Mouse (Mus musculus) liver, embryonic 16.5 days (tissue): ENCODE data around the gene Lrfn3. TPM values are rescaled to one million over a fixed set of nuclear protein-coding genes. Genes with fewer than 3 reads are reported as not detected.

Experiments
- ATAC-seq: fragments of 200-750 bp; cut with Nextera tagmentation; 2 replicates; pipeline ENCODE4 v1.8.0; 2017; ENCODE audit warnings: low read depth, mild to moderate bottlenecking, moderate number of reproducible peaks, moderate library complexity
- H3K27ac ChIP-seq: fragments of 300-500 bp; sonication (generic); 2 replicates; pipeline ENCODE4 v1.5.1; 2014; ENCODE audit warnings: mild to moderate bottlenecking, low read length
- H3K27me3 ChIP-seq: fragments of 300-500 bp; sonication (generic); 2 replicates; pipeline ENCODE4 v1.6.1; 2014; ENCODE audit warnings: low read depth, low read length, mixed read lengths; ENCODE audit not compliant: control insufficient read depth, insufficient read depth
- H3K36me3 ChIP-seq: fragments of 300-500 bp; sonication (generic); 2 replicates; pipeline ENCODE4 v1.6.1; 2014; ENCODE audit warnings: mild to moderate bottlenecking; ENCODE audit not compliant: control insufficient read depth, insufficient read depth
- H3K4me1 ChIP-seq: fragments of 300-500 bp; sonication (generic); 2 replicates; pipeline ENCODE4 v1.6.1; 2014; ENCODE audit warnings: low read depth, low read length, mixed read lengths; ENCODE audit not compliant: control insufficient read depth
- H3K4me2 ChIP-seq: fragments of 300-500 bp; sonication (generic); 2 replicates; pipeline ENCODE4 v1.6.1; 2014; ENCODE audit warnings: low read depth, low read length, mixed read lengths
- H3K4me3 ChIP-seq: fragments of 300-500 bp; sonication (generic); 2 replicates; pipeline ENCODE4 v1.5.1; 2014; ENCODE audit warnings: low read depth, mild to moderate bottlenecking, low read length
- H3K9ac ChIP-seq: fragments of 300-500 bp; sonication (generic); 2 replicates; pipeline ENCODE4 v1.6.1; 2014; ENCODE audit warnings: low read depth, low read length
- H3K9me3 ChIP-seq: fragments of 300-500 bp; sonication (generic); replicated peaks from 2 replicates; pipeline ENCODE4 v1.6.1; 2016; ENCODE audit warnings: low read length; ENCODE audit not compliant: control insufficient read depth
- WGBS: fragments of 180-500 bp; shearing (Covaris S2); extraction: QIAGEN DNeasy Blood & Tissue Kit; methylation state at CpG from one replicate; pipeline ENCODE4 v1.1.7; 2014; ENCODE audit not compliant: insufficient replicate concordance; 5-methylcytosine and 5-hydroxymethylcytosine counted together
- polyA plus RNA-seq: library from polyadenylated mRNA; unstranded; fragments of >200 nt; fragmentation: Nextera tagmentation; extraction: Ambion mirVana; gene quantifications from 2 replicates; pipeline ENCODE4 v1.2.1, GENCODE M21; 2015

Lrfn3 gene
- polyA plus RNA-seq, 1 experiment from 2014 or later, result 2.1 TPM

- H3K4me3 ChIP-seq, result no peak overlapping the region
- H3K4me1 ChIP-seq, result peaks cover 3% of the 10 kb centered on the region
- ATAC-seq, result no peak
- H3K27ac ChIP-seq, result no peak overlapping the region
- H3K9ac ChIP-seq, result no peak overlapping the region
- no peak overlapping the region for H3K4me2 ChIP-seq
- H3K27me3 ChIP-seq, result peaks cover 13% of the 10 kb centered on the region
- 32% methylated on average over 5 of the region's 5 CpGs for WGBS
- H3K9me3 ChIP-seq, result no peaks in the 10 kb centered on the region
- H3K36me3 ChIP-seq, result no peaks in the 10 kb centered on the region
Measured at GRCm38 (mm10) chr7:30334563-30334962, 28.0 kb downstream of the Lrfn3 start.

- Histone ChIP-seq H3K4me1 (peaks cover 3% of the 10 kb centered on the region), H3K4me2 (no peak overlapping the region), H3K9ac (no peak overlapping the region), H3K27ac (no peak overlapping the region), H3K36me3 (no peaks in the 10 kb centered on the region), H3K9me3 (no peaks in the 10 kb centered on the region), H3K27me3 (peaks cover 13% of the 10 kb centered on the region), H3K4me3 (no peak overlapping the region)
- ATAC-seq, result peak; percentile 55; the same call in 1 of the 2 replicates
- WGBS, result 21% methylated on average over 4 of the region's 4 CpGs
Measured at GRCm38 (mm10) chr7:30333436-30333835, 29.1 kb downstream of the Lrfn3 start.

DNA sequence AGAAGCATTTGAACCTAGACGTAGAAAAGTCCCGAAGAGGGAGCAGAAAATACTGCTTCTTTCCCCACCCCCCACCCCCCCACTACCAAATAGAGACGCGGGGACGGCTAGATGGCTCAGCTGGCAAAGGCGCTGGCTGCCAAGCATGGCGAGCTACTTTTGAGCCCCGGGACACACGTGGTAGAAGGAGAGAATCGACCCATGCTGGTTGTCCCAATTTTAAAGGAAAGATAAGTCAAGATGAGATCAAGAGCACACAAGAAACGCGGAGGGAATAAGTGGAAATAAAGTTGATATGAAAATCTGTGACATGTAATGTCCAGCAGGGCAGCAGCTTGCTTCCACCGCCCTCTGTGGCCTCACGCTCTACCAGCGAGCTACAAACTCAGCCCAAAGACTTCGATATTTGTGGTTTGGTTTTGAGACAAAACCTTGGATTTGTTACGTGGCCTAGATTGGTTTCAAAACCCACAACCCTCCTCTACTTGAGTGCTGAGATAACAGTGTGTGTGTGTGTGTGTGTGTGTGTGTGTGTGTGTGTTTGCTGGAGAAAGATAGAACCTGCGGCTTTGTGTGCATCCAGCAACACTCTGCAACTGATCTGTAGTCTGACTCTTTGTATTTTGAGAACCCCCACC lies 29.8 kb downstream of the Lrfn3 start:
- WGBS, result 38% methylated on average over 18 of the region's 18 CpGs
- Histone ChIP-seq H3K27me3 (peaks cover 13% of the 10 kb centered on the region), H3K4me1 (peaks cover 3% of the 10 kb centered on the region)

DNA sequence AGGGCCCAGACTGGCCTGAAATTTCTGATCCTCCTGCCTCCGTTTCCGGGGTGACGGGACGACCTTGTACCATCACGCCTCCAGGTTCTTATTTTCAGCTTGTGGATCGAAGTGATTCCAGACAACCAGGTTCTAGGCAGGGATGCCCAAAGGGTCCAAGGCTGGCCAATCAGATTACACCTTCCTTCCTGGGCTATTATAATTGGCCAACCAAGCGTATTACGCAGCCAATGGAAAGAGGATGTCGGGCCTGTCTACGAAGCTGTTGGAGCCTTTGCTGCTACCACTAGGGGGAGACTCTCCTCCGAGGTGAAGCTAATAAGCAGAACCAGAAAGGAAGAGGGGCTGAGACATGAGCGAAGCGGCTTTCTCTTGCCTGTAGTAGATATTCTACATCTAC lies 30.7 kb downstream of the Lrfn3 start:
- Histone ChIP-seq H3K36me3 (no peaks in the 10 kb centered on the region), H3K4me2 (no peak overlapping the region), H3K27ac (no peak overlapping the region), H3K4me1 (peaks cover 3% of the 10 kb centered on the region), H3K4me3 (no peak overlapping the region), H3K9ac (no peak overlapping the region), H3K27me3 (peaks cover 13% of the 10 kb centered on the region), H3K9me3 (no peaks in the 10 kb centered on the region)
- peak; percentile 64 for ATAC-seq
- WGBS, result 10% methylated on average over 13 of the region's 13 CpGs

More for the DNA sequence above, 29.8 kb downstream of the Lrfn3 start:
- H3K36me3 ChIP-seq, result no peaks in the 10 kb centered on the region
- no peak overlapping the region for H3K4me3 ChIP-seq
- no peak for ATAC-seq
- H3K9ac ChIP-seq, result no peak overlapping the region
- H3K4me2 ChIP-seq, result no peak overlapping the region
- H3K27ac ChIP-seq, result no peak overlapping the region
- no peaks in the 10 kb centered on the region for H3K9me3 ChIP-seq

DNA sequence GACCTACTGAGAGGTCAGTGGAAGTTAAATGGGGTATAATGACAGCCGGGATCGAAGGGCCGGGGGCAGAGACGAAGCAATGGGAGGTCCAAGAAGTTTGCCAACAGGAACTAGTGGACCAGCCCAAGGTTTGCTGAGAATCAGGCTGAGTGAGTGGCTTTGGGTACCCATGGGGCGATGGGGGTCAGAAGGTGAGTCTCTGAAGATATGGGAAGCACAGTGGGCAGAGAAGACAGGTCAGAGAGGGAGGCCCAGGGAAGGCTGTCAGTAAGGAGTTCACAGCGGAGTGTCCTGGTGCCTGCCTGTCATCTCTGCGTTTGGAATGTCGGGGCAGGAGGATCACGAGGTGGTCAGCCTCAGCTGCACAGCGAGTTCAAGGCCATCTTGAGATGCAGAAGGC lies 34.2 kb downstream of the Lrfn3 start:
- no peak overlapping the region for H3K27ac ChIP-seq
- ATAC-seq, result no peak
- no peaks in the 10 kb centered on the region for H3K9me3 ChIP-seq
- peaks cover 2% of the 10 kb centered on the region; the same call in 1 of the 2 replicates for H3K27me3 ChIP-seq
- H3K4me1 ChIP-seq, result peaks cover 1% of the 10 kb centered on the region
- H3K36me3 ChIP-seq, result no peaks in the 10 kb centered on the region
- 56% methylated on average over 10 of the region's 10 CpGs for WGBS
- no peak overlapping the region for H3K9ac ChIP-seq
- H3K4me2 ChIP-seq, result no peak overlapping the region
- no peak overlapping the region for H3K4me3 ChIP-seq

DNA sequence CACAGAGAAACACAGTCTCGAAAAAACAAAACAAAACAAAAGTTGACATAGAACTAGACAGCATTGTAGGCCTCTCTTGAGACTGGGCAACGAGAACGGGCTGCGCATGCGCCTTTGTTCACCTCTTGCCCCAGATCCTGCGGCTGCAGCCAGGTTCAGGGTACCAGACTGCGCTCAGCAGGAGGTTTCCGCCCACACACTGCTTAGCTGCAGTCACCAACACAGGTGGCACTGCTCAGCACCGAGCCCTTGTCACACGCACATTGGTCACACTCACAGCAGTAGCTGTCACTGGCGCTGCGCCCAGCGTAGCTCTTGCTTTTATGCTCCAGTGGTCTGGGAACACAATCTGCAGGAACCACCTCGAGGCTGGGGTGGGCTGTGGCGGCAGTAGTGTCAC lies 35.4 kb downstream of the Lrfn3 start:
- WGBS, result 59% methylated on average over 15 of the region's 15 CpGs
- H3K9me3 ChIP-seq, result no peaks in the 10 kb centered on the region
- H3K4me1 ChIP-seq, result peaks cover 7% of the 10 kb centered on the region
- H3K4me3 ChIP-seq, result no peak overlapping the region
- ATAC-seq, result no peak
- H3K9ac ChIP-seq, result no peak overlapping the region
- H3K4me2 ChIP-seq, result no peak overlapping the region
- H3K27ac ChIP-seq, result no peak overlapping the region
- no peaks in the 10 kb centered on the region for H3K27me3 ChIP-seq
- no peaks in the 10 kb centered on the region for H3K36me3 ChIP-seq

GRCm38 (mm10) chr7:30326427-30326826 lies 36.1 kb downstream of the Lrfn3 start:
- no peak overlapping the region for H3K4me2 ChIP-seq
- H3K27me3 ChIP-seq, result no peaks in the 10 kb centered on the region
- ATAC-seq, result no peak
- no peak overlapping the region for H3K9ac ChIP-seq
- no peak overlapping the region for H3K27ac ChIP-seq
- no peaks in the 10 kb centered on the region for H3K36me3 ChIP-seq
- H3K9me3 ChIP-seq, result no peaks in the 10 kb centered on the region
- H3K4me3 ChIP-seq, result no peak overlapping the region
- H3K4me1 ChIP-seq, result peaks cover 8% of the 10 kb centered on the region

DNA sequence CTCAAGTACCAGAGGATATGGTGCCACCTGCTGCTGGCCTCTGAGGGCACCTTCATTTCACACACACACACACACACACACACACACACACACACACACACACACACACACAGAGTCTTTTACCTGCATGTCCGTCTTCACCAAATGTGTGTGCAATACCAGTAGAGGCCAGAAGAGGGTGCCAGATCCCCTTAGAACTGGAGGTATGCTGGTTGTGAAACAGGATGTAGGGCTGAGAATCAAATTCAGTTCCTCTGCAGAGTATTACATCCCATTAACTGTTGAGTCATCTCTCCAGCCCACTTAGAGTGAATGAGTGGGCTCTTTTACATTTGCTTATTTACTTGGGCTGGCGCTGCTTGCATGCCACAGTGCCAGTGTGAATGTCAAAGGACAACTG lies 37.2 kb downstream of the Lrfn3 start:
- no peaks in the 10 kb centered on the region for H3K9me3 ChIP-seq
- H3K4me1 ChIP-seq, result peaks cover 18% of the 10 kb centered on the region
- no peak overlapping the region for H3K27ac ChIP-seq
- no peaks in the 10 kb centered on the region for H3K36me3 ChIP-seq
- no peak for ATAC-seq
- 38% methylated on average over 2 of the region's 2 CpGs for WGBS
- H3K27me3 ChIP-seq, result no peaks in the 10 kb centered on the region
- no peak overlapping the region for H3K9ac ChIP-seq
- no peak overlapping the region for H3K4me3 ChIP-seq
- no peak overlapping the region for H3K4me2 ChIP-seq

DNA sequence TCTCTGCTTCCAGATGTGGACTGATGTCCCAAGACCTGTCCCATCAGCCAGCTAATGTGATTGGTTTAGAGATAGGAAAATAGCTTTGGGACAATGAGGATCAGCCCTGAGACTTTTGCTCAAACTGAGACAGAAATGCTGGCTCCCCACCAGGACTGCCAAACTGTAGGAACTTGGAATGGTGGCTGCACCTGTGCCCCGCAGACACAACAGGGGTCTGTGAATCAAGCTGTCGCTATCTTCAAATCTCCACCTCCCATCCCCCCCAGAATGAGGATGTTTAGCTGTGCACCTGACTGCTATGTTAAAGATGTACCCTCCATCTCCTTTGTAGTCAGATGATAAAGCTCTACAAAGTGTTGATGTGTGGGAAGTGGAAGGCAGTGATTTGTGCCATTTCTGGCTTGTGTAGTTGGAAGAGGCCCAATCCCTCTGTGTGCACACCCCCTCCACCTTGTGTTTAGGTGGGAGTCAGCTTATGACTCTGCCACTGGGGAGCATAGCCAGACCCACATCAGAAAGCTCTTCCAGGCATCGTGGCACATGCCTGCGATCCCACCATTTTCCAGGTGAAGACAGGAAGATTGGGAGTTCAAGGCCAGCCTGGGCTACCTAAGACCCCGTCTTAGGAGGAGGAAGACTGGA lies 38.1 kb downstream of the Lrfn3 start:
- H3K4me1 ChIP-seq, result peaks cover 19% of the 10 kb centered on the region
- H3K27ac ChIP-seq, result no peak overlapping the region
- no peaks in the 10 kb centered on the region for H3K27me3 ChIP-seq
- H3K9ac ChIP-seq, result no peak overlapping the region
- no peaks in the 10 kb centered on the region for H3K9me3 ChIP-seq
- no peak overlapping the region for H3K4me3 ChIP-seq
- no peak overlapping the region for H3K4me2 ChIP-seq
- 63% methylated on average over 5 of the region's 5 CpGs for WGBS
- no peak for ATAC-seq
- H3K36me3 ChIP-seq, result no peaks in the 10 kb centered on the region
